Mouse (Mus musculus): Measurements from ENCODE around the gene Myl6.

- TF ChIP-seq GATA1 (IDR thresholded peaks at IDR 0.05; ENCODE audit: borderline replicate concordance, low read length) (no peak), FLI1 (IDR thresholded peaks at IDR 0.05; ENCODE audit: low read length) (no peak)
These were observed 1.2 kb downstream of the Myl6 start for GRCm38 (mm10) chr10:128492633-128493311.
